Mouse (Mus musculus): Measurements from ENCODE around the gene Kmt2e. TPM values are rescaled to one million over a fixed set of nuclear protein-coding genes. Genes with fewer than 3 reads are reported as not detected.

The Kmt2e gene
- polyA plus RNA-seq, 1 experiment from 2014 or later = 178 TPM

DNA sequence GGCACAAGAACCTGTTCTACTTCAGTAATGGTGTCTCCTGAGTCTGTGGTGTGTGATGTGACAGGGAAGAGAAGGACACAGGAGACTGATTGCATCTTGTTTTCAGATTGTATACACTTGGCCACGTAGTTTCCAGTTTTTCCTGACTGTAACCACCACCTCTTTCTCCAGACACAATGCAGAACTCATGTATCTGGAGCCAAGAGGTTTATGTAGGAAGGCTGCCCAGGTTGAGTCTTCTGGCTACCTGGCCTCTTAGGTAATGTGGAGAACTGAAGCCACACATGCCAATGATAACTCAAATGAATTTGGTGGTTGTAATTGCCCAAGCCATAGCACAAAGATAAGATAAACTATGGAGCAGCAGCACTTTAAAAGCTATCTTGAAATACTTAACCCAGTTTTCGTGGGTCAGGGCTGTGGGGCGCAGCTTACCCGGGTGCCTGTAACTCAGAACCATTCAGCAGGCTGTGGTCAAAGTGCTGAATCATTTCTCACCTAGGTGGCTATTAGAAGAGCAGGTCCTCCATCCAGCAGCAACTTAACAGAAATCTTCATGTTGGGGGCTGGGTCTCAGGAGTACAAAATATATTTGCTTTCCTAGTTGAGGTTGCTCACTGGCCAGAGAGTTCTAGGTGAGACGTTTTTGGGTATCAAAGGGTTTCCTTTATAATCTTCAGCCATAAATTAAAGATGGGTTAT, 21.8 kb upstream of the Kmt2e start:
- Histone ChIP-seq H3K9me3 (no peaks in the 10 kb centered on the region), H3K4me3 (replicated peaks) (no peak overlapping the region), H3K27me3 (no peaks in the 10 kb centered on the region), H3K9ac (replicated peaks) (no peak overlapping the region), H3K4me1 (replicated peaks) (peaks cover 65% of the 10 kb centered on the region), H3K4me2 (replicated peaks) (no peak overlapping the region), H3K36me3 (peaks cover 13% of the 10 kb centered on the region), H3K27ac (peak overlapping the region; percentile 81)
- WGBS = 84% methylated on average over 5 of the region's 5 CpGs
- ATAC-seq = no peak

GRCm38 (mm10) chr5:23413058-23413457, 21.2 kb upstream of the Kmt2e start:
- no peaks in the 10 kb centered on the region for H3K27me3 ChIP-seq
- H3K27ac ChIP-seq = peak overlapping the region; percentile 81
- no peak overlapping the region for H3K4me3 ChIP-seq (replicated peaks)
- 48% methylated on average over 4 of the region's 4 CpGs for WGBS
- H3K9me3 ChIP-seq = no peaks in the 10 kb centered on the region
- no peak overlapping the region for H3K4me2 ChIP-seq (replicated peaks)
- no peak overlapping the region for H3K9ac ChIP-seq (replicated peaks)
- ATAC-seq = no peak
- H3K36me3 ChIP-seq = peaks cover 13% of the 10 kb centered on the region
- H3K4me1 ChIP-seq (replicated peaks) = peaks cover 70% of the 10 kb centered on the region

DNA sequence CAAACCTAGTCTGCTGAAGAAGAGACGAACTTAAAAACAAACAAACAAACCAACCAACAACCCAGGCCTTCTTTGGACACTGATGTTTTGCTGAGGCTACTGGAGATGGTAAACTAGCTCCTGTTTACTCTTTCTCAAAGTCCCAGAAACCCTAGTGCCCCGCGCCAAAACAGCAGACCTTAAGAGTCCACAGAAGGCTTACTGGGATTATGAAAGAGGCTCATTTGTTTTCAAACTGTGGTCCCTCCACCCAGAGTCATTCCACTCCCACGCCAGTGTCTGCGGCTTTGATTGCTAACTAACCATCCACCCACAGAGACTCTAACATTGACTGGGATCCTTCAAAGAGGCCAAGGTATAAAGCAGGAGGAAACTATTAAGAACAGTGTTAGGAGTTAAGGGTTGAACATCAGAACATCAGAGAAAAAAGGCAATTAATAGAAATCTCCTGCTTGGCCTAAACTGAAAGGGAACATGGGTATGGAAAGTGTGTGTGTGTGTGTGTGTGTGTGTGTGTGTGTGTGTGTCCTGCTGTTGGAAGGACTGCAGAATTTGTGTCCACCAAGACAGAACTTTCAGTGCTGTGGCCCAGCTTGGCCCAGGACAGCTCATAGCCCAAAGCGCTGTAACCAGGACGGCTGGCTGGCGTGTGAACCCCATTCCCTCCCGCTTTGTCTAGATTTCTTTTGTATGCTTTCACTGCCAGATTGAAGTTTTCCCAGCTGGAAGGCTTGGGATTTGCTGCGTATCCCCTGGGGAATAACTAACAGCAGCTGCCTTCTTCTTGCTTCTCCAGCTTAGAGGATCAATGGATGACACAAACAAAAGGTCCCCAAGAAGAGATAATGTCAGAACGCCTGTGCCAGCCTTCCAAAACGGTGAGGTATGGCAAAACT, 20.4 kb upstream of the Kmt2e start:
- no peaks in the 10 kb centered on the region for H3K9me3 ChIP-seq
- H3K4me1 ChIP-seq (replicated peaks) = peaks cover 68% of the 10 kb centered on the region
- H3K27me3 ChIP-seq = no peaks in the 10 kb centered on the region
- H3K36me3 ChIP-seq = peaks cover 13% of the 10 kb centered on the region
- no peak overlapping the region for H3K4me2 ChIP-seq (replicated peaks)
- H3K9ac ChIP-seq (replicated peaks) = no peak overlapping the region
- ATAC-seq = peak; percentile 51
- no peak overlapping the region for H3K4me3 ChIP-seq (replicated peaks)
- 12% methylated on average over 12 of the region's 12 CpGs for WGBS
- H3K27ac ChIP-seq = peak overlapping the region; percentile 81

GRCm38 (mm10) chr5:23414490-23415126, 19.6 kb upstream of the Kmt2e start:
- peak overlapping the region; percentile 81 for H3K27ac ChIP-seq
- no peaks in the 10 kb centered on the region for H3K9me3 ChIP-seq
- H3K27me3 ChIP-seq = no peaks in the 10 kb centered on the region
- no peak overlapping the region for H3K4me3 ChIP-seq (replicated peaks)
- H3K4me1 ChIP-seq (replicated peaks) = peaks cover 75% of the 10 kb centered on the region
- 10% methylated on average over 4 of the region's 4 CpGs for WGBS
- ATAC-seq = no peak
- no peak overlapping the region for H3K4me2 ChIP-seq (replicated peaks)
- H3K9ac ChIP-seq (replicated peaks) = no peak overlapping the region
- peaks cover 11% of the 10 kb centered on the region for H3K36me3 ChIP-seq

- no peaks in the 10 kb centered on the region for H3K27me3 ChIP-seq
- H3K27ac ChIP-seq = peak overlapping the region; percentile 81
- no peak overlapping the region for H3K4me2 ChIP-seq (replicated peaks)
- H3K9ac ChIP-seq (replicated peaks) = 0 out of 2 replicates have a peak overlapping the region, but pooled peaks have one; percentile 3
- H3K4me3 ChIP-seq (replicated peaks) = no peak overlapping the region
- H3K4me1 ChIP-seq (replicated peaks) = peaks cover 86% of the 10 kb centered on the region
- WGBS = 25% methylated on average over 7 of the region's 7 CpGs
- H3K9me3 ChIP-seq = no peaks in the 10 kb centered on the region
- ATAC-seq = 0 out of 2 replicates have a peak, but pooled peaks have one; percentile 9
- H3K36me3 ChIP-seq = no peaks in the 10 kb centered on the region
These were observed 18.5 kb upstream of the Kmt2e start for GRCm38 (mm10) chr5:23415571-23416285.

- no peak overlapping the region for H3K4me2 ChIP-seq (replicated peaks)
- H3K9me3 ChIP-seq = no peaks in the 10 kb centered on the region
- H3K27me3 ChIP-seq = no peaks in the 10 kb centered on the region
- H3K9ac ChIP-seq (replicated peaks) = 0 out of 2 replicates have a peak overlapping the region, but pooled peaks have one; percentile 3
- peak overlapping the region; percentile 61 for H3K27ac ChIP-seq
- H3K36me3 ChIP-seq = no peaks in the 10 kb centered on the region
- peaks cover 88% of the 10 kb centered on the region for H3K4me1 ChIP-seq (replicated peaks)
- no peak for ATAC-seq
- no peak overlapping the region for H3K4me3 ChIP-seq (replicated peaks)
- 49% methylated on average over 6 of the region's 6 CpGs for WGBS
These were observed 18.0 kb upstream of the Kmt2e start for GRCm38 (mm10) chr5:23416286-23416643.

DNA sequence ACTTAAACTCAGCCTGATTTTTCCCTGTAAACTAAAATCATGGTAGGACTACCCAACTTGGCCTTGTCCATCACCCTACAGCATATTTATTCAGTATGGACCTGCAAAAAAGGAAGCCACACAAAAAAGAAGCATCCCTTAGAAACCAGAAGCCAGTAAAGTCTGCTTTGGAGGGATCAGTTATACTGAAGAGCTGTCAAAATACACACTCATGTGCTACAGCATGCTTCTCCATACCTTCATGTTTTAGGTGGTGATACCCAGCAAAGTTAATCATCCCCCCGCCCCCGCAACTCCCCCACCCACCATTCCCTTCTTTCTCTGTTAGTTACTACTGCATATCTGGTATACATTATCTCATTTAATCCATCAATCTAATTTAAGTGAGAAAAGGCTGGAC, 16.5 kb upstream of the Kmt2e start:
- no peaks in the 10 kb centered on the region for H3K9me3 ChIP-seq
- no peak for ATAC-seq

DNA sequence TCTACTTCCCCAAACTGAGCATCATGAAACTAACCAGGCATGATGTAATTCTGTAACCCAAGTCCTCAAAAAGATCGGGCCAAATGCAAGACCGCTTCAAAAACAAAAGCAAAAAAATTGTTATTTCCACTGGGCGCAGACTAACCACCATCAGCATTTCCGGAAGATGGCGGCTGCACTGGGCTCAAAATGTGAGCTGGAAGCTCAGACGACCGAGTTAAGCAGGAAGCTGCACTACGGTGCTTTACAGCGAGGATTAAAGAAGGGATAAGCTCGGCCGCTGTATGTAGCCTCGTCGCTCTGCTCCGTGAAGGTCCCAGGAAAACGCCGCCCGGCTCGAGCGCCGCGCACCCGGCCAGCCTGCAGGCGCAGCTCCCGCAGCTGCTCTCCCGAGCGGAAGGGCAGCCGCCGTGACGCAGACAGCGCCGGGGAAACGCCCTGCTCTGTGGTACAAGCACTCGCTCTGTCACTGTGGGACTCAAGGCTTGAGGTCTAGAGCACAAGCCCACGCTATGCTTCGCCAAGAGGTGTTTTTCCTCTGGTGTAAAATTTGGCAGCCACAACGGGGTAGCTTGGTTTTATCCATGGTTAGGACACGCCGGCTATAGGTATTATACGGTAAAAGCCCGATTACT, 16.0 kb upstream of the Kmt2e start:
- peak; percentile 88 for ATAC-seq
- H3K4me2 ChIP-seq (replicated peaks) = peak overlapping the region; percentile 67
- H3K27me3 ChIP-seq = no peaks in the 10 kb centered on the region
- H3K4me1 ChIP-seq (replicated peaks) = peaks cover 77% of the 10 kb centered on the region
- H3K4me3 ChIP-seq (replicated peaks) = peak overlapping the region; percentile 46
- H3K36me3 ChIP-seq = peaks cover 9% of the 10 kb centered on the region; the same call in 1 of the 2 replicates
- H3K27ac ChIP-seq = peak overlapping the region; percentile 91
- WGBS = under 1% methylated on average over 40 of the region's 40 CpGs
- peak overlapping the region; percentile 75 for H3K9ac ChIP-seq (replicated peaks)
- no peaks in the 10 kb centered on the region for H3K9me3 ChIP-seq

More for the DNA sequence above, 16.5 kb upstream of the Kmt2e start:
- Histone ChIP-seq H3K4me1 (replicated peaks) (peaks cover 80% of the 10 kb centered on the region), H3K27me3 (no peaks in the 10 kb centered on the region), H3K9ac (replicated peaks) (peak overlapping the region; percentile 75), H3K4me2 (replicated peaks) (peak overlapping the region; percentile 67), H3K36me3 (peaks cover 5% of the 10 kb centered on the region; the same call in 1 of the 2 replicates), H3K27ac (peak overlapping the region; percentile 91), H3K4me3 (replicated peaks) (peak overlapping the region; percentile 46)
- WGBS = 73% methylated on average over 2 of the region's 2 CpGs

DNA sequence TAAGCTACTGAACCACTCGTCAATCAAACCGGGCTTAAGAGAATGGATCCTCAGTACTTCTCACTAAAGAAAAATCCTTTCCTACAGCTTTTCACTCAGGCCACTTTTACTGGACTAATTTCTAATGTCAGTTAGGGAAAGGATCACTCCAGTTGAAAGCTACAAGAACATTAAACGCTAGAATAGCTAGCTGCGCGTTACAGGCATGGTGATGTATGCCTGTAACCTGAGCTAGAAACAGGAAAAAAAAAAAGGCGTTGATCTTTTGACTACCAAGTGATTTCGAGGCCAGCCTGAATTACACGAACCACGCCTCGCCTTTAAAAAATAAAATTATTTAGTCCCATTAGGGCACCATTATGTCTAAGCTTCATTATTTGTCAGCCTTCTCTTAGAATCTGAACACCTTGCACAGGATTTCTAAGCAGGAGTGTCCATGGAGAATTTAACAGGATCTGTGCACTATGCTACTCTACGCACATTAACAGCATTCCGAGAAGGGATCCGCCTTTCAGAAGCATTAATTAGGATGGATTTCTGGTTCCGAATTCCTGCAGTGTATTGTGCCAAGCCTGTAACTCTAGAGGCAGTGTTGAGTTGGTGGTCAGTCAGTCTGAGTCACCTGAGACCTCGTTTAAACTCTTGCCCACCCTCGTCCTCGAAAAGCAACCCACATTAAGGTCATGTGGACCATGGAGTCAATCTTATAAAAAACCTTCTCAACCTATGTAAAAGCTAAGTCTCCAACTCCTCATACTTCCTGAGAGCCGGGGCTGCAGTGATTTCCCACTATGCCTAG, 15.2 kb upstream of the Kmt2e start:
- peaks cover 12% of the 10 kb centered on the region; the same call in 1 of the 2 replicates for H3K36me3 ChIP-seq
- H3K27me3 ChIP-seq = no peaks in the 10 kb centered on the region
- H3K27ac ChIP-seq = peak overlapping the region; percentile 91
- no peaks in the 10 kb centered on the region for H3K9me3 ChIP-seq
- 4% methylated on average over 18 of the region's 18 CpGs for WGBS
- H3K4me3 ChIP-seq (replicated peaks) = peak overlapping the region; percentile 46
- H3K4me2 ChIP-seq (replicated peaks) = peak overlapping the region; percentile 67
- H3K4me1 ChIP-seq (replicated peaks) = peaks cover 73% of the 10 kb centered on the region
- peak overlapping the region; percentile 75 for H3K9ac ChIP-seq (replicated peaks)
- ATAC-seq = 0 out of 2 replicates have a peak, but pooled peaks have one; percentile 1

DNA sequence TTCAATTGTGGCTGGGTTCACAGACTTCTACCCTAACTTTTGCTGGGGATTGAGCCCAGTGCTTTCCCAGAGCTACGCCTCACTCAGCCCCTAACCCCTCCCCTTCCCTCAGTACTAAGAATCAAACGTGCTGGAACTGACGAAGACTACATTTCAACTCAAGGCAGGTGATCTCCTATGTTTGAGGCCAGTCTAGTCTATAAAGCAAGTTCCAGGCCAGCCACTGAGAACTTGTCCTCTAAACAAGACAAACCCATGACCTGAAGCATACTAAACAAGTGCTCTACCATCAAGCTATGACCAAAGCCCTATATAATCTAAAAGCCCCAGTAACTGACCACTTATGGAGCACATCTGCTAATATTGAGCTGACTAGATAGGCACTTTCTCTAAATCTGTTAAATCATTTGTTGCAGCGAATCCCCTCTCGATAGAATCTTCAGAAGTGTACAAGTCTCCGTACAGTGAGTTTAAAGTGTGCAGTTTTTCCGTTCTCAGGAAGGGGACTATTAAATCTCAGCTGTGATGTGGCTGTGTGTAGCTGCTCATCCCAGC, 14.5 kb upstream of the Kmt2e start:
- WGBS = 37% methylated on average over 7 of the region's 7 CpGs
- ATAC-seq = no peak
- Histone ChIP-seq H3K36me3 (peaks cover 18% of the 10 kb centered on the region; the same call in 1 of the 2 replicates), H3K27me3 (no peaks in the 10 kb centered on the region), H3K4me1 (replicated peaks) (peaks cover 71% of the 10 kb centered on the region), H3K4me3 (replicated peaks) (no peak overlapping the region), H3K4me2 (replicated peaks) (peak overlapping the region; percentile 67), H3K9ac (replicated peaks) (peak overlapping the region; percentile 75; the same call in 1 of the 2 replicates), H3K27ac (peak overlapping the region; percentile 91), H3K9me3 (no peaks in the 10 kb centered on the region)
